Mouse (Mus musculus) induced T-regulatory cell, adult 2 months (primary cell): ENCODE data around the gene Txndc9.
"Not testable (repeated sequence)": the region's sequence is repeated elsewhere in the genome, so short reads cannot be mapped to it uniquely, and the experiment has no call there.

Source experiments
- DNase-seq: peaks from one replicate; pipeline ENCODE4 v3.0.0-alpha.2; 2012; ENCODE audit warnings: low read depth

Txndc9 gene

DNA sequence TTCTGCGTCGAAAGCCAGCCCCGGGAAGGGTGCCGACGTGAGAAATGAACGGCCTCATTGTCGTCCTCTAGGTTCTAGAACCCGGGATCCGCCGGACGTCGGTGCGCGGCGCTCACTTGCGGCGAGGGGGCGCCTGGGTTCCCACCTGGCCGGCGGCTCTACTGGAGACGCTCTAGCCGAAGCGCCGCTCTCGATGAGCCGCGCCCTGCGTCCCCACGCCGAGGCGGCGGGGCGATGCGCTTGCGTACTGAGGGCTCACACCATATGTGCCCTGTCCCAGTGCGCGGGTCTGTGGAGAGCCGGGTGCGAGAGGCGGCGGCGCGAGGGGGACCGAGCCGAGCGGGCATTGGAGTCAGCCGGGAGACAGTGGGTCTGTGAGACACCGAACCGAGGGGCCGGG is at the start of gene Txndc9, which contains the start of gene Eif5b:
TSS of gene Txndc9 (minus strand) at position 27 of the 400 bp plus-strand sequence.
TSS of gene Eif5b (plus strand) at position 144 of the 400 bp plus-strand sequence.
- peak; percentile 94 for DNase-seq

DNA sequence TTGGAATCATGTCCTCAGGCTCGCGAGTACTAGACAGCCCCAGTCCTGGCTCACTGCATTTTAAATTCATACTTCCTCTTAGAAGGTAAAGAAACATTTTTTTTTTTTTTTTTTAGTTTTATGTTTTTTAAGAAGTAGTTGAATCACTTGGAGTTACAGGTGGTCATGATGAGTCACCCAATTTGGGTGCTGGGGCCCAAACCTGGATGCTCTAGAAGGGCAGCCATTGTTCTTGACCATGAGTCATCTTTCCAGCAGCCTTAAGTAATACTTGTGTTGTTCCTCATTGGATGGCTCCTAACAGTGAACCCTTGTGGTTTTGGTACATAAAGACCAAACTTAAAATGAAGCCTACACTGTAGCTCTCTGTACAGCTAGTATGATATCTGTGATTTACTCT is 41.2 kb upstream of the Txndc9 start:
- no peak for DNase-seq

DNA sequence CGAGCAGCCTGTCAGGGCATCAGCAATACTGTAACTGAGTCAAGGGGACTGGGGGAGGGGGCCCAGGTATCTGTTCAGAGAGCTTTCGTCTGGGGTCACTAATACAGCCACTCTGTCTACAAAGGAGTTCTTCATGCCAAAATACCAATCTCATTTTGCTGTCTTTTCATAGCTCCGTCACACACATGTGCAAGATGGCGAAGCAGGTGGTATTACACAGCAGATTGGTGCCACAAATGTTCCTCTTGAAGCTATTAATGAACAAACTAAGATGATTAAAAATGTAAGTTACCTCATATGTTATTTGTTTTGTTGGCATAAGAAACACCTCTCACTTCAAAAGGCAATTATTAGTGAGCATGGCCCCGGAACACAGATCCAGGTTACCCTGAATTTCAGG is 39.7 kb upstream of the Txndc9 start:
- DNase-seq = no peak

DNA sequence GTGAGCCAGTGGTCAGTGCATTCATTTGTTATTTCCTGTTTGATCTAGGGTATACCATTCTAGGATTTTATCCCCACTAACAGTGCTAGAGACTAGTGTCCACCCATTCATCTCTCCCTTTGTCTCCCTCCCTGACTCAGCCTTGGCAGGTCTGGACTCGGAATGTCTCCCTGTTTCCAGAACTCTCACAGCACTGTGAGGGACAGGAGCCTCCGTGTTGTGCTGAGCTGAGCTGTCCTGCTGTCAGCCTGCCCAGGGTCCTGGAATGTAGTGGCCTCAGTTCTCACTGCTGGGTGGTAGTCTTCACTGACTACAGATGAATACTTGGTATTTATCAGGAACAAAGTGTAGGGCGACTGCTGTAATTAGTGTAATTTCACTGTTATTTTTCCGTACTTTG is 37.8 kb upstream of the Txndc9 start:
- no peak for DNase-seq

DNA sequence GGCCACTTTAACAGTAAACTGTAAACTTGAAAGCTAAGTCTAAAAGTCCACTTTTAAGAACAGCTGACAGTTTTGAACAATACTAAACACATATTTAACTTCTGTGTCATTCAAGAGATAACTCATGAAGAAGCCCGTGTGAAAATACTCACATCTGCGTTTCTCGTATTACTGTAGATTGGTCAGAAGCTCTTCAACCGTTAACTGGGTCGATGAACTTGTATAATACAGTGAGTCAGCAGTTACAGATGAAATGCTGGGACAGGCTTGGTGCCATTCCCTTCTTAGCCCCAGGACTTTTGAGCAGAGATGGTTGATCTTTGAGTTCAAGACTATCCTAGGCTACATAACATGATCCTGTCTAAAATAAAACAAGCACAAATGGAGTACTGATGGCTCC is 33.7 kb upstream of the Txndc9 start:
- DNase-seq = no peak

DNA sequence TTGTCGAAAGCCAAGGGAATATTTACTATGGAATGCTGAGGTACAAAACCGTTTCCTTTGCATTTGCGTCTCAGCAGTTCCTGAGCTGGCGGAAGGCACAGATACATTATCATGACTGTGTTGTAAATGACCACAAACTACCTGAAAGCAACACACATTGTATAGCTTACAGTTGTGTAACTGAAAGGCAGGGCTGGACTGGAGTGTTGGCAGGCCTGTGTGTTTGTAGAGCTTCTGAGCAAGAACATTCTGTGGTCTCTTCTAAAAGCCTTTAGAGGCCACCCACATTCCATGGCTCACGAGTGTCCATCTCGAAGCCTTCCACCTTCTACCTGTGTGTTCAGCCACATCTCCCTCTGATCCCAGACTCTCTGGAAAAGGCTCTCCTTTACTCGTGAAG is 29.6 kb upstream of the Txndc9 start:
- DNase-seq = no peak

DNA sequence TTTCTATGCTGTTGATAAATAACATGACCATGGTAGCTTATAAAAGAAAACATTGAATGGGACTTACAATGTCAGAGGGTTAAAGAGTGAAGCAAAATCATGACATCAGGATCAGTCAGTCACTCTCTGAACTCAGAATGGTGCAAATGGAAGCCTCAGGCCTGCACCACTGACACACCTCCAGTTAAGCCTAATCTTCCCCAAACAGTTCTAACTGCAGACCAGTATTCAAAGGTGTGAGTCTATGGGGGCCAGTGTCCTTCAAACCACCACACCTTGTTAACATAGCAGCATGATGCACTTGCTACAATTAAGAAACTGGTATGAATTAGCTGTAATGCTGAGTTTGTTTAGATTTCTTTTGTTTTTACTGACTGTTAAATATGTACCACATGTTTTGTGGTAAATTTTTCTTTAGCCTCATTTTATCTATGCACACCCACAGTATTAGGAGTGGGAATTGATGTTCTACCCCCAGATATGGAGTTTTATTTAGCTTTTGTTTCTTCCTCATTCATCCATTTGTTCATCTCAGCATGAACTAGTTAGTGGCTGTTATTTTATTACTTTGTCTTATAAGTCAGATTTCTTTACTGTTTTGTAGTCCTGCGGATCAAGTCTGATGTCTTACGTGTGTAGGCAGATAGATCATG is 17.0 kb upstream of the Txndc9 start:
- no peak for DNase-seq

DNA sequence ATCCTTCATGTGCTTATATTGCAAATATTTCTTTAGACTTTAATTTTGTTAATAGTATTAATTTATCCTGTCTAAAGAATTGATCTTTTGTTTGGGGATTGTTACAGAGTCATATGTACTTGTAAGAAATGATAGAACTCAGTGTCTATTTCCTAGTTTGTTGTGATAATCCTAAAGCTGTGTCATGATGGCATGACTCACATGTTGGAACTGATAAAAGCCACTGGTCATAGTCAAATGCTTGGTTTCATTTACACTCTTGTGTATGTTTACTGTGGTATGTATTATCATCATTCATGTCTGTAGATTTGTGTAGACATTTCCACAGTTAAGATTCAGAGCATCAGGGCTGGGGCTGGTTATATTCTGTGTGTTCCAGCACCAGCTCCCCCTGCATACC is 14.8 kb upstream of the Txndc9 start:
- DNase-seq = no peak

DNA sequence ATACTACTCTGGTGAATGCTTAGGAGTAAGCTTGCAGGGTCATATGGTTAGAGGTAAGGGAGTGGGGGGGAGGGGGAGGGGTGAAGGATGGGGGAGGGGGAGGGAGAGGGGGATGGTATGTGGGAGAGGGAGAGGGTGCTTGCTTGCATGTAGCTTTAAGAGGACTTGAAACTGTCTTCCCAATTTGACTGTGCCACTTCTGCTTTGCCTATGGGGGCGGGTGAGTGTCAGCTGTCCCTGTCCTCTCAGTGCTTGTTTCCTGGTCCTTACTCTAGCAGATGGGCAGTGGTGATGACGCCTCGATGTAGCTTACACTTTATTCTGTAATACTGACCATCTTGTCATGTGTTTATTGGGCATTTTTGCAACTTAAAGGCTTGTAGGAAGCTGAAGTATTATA is 14.4 kb upstream of the Txndc9 start:
- no peak for DNase-seq

DNA sequence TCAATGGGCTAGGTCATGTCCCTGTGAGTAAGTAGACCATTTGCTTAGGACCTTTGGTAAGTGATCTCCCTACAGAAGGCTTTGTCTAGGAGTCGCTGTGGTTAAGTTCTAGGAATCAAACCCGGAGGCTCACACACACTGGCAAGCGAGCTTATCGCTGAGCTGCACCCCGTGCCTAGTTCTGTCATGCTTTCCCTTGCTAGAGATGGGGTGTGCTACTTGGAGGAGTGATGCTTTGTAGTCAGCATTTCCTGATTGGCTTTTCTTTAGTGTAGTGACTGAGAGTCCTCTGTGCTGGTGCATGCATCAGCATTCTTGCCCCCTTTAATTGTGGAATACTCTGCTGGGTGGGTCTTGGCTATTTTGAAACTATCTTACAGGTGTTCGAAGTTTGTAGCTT is 14.0 kb upstream of the Txndc9 start:
- DNase-seq = no peak

DNA sequence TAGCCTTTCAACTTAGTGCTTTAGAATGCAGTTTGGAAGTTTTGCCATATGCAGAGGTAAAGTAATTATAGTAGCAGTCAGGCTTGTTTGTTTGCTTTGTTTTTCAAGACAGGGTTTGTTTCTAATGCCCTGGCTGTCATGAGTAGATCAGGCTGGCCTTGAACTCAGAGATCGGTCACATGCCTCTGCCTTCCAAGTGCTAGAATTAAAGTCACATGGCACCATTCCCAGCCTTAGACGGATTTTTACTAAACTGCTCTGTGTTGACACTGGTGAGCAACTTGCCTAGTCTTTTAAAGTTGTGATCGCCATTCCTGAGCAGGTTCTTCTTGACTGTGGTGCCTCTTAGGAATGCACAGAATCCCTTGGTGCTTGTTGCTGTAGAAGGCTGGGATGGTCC is 9.0 kb upstream of the Txndc9 start:
- no peak for DNase-seq

DNA sequence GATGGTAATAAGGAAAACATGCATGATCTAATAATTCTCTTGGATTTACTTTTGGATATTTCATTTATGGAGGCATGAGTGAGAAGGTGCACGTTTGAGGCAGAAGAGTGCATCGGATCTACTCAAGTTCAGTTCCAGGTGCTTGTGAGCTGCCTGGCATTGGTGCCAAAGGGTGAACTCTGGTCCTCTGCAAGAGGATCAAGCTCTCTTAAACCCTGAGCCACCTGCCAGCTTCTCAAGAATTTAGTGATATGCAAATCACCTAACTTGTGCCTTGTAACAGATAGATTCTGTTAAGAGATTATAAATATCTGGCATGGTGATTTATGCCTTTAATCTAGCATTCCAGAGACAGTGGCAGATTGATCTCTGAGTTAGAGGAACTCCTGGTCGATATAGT is 5.4 kb upstream of the Txndc9 start:
- DNase-seq = no peak

DNA sequence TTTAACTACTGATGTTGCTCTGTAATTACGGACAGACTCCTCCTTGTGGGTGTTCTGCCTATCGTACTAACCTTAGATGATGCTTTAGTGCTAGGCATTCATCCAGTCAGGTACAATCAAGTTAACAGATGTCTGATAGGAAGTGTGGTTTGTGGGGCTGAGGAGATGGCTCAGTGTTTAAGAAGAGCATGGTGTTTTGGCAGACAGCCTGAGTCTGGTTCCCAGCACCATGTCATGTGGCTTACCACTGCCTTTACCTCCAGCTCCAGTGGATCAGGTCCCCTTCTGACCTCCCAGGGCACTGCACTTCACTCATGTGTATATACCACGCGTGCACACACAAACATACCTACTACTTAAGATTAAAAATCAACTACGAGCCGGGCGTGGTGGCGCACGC is 4.3 kb upstream of the Txndc9 start:
- DNase-seq = no peak

DNA sequence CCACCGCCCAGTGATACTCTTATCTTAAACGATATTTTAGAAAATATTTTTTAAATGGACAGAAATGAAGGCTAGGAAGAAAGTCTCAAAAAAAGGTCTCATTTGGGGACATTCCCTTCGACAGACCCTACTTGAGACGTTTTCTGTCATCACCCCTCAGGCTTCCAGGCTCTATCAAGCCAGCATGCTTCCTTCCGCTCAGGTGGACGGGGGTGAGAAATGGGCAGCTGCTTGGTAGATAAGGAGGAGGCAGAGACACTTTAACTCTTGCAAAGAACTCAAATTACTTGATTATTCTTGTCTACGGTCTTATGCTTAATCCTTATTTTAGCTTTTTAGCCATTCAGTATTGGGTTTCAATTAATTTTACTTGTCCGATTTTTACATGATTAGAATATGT is 3.2 kb upstream of the Txndc9 start:
- no peak for DNase-seq

DNA sequence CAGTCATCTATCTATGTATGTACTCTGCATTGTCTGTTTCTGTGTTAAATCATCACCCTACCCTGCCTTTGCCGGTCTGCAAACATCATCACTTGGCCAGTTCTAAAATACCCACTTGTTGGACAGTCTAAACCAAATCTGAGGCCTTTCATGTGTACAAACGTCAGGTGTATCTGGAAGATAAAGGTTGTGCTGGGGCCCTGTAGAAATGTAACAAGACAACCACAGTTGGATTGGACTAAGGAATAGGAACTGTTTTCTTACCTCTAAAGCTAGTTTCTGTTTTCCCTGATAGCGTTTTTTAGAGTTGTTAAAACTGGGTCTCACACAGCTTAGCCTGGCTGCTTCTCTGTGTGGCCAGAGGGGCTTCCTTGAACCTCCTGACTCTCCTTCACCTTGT is 1.9 kb upstream of the Txndc9 start:
- peak; percentile 19 for DNase-seq

DNA sequence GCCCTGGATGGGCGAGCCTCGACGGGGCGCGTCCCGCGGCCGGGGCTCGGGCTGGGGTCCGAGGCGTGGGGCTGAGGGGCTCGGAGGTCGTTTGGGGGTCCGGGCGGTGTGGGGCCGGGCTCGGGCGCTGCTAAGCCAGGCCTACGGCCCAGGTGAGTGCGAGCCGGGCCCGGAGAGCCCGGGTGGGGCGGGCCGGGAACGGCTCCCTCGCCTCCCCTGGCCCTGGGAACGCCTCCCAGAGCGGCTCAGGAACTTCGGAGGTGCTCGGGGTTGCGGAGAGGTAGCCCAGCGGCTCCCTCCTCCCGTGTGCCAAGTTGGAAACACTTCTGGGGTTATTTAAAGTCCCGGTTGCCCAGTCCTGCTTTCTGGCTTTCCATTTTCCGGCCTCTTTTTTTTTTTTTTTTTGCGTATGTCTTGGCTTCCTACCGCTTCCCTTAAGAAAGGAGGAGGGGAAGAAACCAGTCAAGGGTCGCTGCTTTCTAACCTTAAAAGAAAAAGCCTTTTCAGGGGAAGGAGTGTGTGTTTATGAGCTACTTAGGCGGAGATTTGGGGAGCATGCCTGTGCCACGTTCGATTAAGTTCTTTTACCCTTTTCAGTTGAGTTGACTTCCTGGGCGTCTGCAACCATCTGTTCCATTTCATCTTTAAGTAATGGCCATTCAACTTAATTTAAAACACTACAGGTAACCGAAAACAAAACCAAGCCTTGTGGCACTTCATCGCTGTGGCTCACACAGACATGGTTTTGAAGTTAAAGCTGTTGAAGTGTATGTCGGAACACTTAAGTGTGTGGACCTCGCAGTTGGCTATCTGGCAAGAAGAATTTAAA is 892 bp upstream of the Txndc9 start:
- DNase-seq = peak; percentile 51

DNA sequence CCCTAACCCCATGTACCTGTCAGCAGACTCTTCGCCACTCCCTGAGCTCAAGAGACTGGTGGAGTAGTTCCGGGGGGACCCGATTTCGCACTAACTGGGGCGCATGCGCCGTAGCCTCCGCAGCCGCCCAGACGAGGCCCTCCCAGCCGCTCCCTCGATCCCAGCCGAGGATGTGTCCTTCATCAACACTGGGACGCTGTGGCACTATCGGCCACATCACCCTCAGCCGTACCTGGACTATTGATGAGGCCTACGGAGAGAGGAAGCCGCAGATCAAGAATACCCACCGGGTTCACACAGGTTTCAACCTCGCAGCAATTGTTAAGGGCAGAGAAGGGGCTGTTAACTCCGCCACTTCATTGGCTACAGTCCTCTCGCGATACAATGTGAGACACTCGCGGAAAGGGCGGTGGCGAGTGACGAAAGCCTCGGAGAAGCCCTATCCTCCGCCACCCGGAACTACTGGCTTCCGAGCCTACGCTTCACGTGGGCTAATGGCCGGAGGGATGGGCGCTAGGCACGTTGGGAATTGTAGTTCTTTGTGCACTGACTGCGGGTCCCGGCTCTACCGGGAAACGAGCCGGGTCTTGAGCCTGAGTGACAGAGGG is 712 bp downstream of the Txndc9 start:
- peak; percentile 99 for DNase-seq

DNA sequence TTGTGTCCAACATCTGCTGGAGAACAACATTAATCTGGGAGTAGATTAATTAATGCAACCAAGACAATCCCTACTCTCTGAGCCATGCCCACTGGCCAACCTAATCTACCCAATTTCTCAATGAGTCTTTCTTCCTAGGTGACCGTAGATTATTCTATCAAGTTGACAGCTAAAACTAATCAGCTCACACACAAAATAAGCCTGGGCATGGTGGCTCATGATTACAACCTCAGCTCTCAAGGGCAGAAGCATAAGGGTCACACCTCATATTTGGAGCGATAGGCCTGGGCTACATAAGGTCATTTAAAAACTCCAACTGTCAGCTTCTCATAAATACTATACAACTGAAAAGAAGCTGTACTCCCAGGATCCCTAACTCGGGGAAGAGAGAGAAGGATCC is 1.5 kb downstream of the Txndc9 start:
- no peak for DNase-seq

DNA sequence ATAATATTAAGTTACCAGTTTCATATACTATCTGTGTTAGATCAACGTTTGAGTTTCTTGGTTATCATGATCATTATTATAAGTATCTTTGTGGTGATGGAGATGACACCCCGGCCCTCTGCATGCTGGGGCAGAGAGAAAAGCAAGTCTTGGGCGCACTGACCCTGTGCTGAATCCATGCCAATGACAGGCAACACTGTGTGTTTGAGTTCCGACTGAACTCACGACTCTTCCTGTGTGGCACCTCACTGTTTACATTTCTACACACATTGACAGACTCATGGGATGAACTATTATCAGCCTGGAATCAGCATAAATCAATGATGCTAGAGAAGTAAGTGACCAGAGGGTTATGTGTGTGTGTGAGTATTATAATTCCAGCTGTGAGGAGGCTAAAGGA is 9.8 kb downstream of the Txndc9 start:
- DNase-seq = no peak

DNA sequence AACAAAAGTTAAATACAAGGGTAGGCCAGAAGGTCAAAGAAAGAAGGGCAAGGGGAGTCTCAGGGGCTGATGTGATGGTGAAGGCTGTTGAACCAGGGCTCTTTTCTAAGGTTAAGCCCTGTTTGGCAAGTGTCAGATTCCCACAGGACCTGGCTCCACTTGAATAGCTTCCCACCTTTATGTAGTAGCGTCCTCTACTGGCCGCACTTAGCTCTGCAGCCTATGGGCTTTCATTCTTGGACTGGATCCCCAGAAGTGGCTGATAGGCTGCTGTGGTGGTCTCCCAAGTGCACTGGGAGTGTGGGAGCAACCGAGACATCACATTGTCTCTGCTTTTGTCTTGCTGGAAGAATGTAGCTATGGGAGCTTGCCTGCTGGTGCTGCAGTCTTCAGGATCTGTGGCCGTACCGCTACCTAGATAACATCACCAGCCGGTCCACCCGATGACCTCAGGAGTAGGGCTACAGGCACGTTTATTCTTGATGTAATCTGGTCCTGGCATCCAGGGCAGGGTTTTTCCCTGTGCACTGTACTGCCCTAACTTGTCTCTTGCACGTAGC is 11.8 kb downstream of the Txndc9 start:
- DNase-seq = peak; percentile 40

DNA sequence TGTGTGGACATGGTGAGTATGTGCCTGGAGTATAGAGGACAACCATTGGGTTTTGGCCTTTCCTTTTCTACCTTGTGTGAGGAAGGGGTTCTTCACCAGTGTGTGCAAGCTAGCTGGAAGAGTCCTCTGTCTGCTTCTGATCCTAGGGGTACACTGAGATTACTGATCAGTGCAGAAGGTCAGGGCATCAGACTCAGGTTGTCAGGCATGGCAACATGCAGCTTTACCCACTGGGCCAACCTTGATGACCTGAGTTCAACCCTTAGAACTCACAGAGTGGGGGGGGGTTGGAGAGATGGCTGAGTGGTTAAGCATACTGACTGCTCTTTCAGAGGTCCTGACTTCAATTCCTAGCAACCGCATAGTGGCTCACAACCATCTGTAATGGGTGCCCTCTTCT is 13.4 kb downstream of the Txndc9 start:
- DNase-seq = no peak

DNA sequence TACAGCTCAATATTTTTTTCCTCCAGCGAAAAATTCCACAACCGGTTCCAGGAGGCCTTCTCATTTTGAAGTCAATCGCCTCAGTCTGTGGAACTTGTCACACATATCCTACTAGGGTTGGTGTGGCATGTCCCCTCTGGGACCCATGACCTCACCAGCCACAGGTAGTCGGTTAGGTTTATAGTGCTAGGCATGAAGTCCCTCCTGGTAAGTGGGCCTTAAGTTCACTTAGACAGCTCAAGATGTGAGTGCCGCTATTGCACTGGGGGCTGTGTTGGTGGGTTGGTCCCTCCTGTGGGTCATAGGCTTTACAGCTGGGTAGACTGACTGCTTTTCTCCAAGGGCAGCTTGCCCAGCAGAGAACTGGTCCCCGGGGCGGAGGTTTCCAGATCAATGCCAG is 20.4 kb downstream of the Txndc9 start:
- DNase-seq = no peak

DNA sequence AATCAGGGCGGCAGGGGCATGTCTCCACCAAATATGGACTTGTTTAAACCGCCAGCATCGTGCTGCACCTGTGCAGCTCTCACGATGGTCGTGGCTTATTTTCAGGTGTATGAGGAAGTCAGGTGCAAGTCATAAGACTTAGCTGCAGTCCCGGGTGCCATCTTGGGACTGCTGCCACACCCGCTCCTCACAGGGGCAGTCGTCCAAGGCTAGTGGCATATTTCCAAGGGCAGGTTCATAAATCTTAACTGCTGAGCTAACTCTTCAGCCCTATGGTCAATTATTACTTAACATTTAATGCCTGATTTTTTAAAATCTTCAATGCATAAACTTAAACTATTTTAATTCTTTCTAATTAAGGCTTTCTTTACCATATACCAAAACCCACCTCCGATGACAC is 21.0 kb downstream of the Txndc9 start:
- not testable (repeated sequence) for DNase-seq
